Mouse (Mus musculus): ENCODE results near the gene Cdk2ap1.
"Not testable (repeated sequence)": the region's sequence is repeated elsewhere in the genome, so short reads cannot be mapped to it uniquely, and the experiment has no call there.

The Cdk2ap1 gene

DNA sequence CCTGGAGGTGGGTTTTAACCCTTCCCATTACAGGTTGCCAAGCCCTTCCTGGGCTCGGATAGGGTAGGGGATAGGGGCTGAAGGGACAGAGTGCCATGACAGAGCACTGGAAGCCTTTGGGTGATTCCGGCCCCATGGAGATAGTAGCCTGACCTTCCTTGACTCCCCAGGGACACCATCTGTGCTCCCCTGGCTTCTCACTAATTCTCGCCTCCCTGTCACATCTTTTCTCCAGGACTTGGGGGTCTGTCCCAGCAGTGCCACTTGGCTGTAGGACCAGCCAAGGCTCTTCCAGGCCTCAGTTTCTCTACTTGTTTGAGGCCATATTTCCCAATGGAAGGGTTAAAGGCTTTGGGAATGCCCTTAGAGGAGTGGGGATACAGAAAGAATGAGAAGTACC is 11.3 kb downstream of the Cdk2ap1 start:
- no peak for DNase-seq (ENCODE audit: inconsistent age in 2 of 2, low spot score in 1 of 2)

DNA sequence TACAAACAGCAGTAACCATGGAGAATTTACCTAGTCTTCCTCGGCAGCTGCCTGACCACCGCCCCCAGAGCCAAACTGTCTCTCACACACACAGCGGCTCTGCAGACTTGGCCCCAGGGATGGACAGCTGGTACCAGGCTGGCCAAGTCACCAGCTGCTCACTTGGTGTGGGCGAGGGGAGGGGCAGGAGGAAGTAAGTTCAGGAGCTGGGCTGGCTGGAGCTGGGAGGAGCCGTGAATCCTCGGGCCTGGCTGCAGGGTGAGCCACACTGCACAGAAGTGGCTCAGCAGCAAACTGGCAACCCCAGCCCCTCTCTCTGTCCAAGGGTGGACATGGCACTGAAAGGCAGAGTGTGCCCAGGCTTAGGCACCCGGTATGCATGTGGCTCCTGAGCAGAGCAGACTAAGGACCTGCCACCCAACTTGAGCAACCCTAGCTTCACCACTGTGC is 11.7 kb downstream of the Cdk2ap1 start:
- DNase-seq (ENCODE audit: inconsistent age in 2 of 2, low spot score in 1 of 2) = peak; percentile 84 to 89

DNA sequence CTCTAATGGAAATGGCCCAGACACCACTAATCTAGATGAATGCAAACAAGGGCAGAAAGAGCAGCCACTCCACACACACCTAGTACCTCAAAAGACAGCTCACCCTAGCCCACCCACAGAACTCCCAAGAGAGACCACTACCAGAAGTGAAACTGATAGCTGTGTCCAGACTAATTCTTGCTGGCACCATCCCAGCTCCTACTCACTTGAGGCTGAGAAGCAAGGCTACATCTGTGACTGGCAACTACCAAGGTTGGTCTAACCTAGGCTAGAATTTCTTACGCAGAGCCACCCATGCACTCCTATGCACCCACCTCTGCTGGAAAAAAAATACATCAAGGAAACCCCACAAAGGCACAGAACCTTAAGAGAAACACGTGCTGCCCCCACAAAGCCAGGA is 12.5 kb downstream of the Cdk2ap1 start:
- DNase-seq (ENCODE audit: inconsistent age in 2 of 2, low spot score in 1 of 2) = peak in 1 of 2 experiments; percentile 51

- peak; percentile 64 to 83 for DNase-seq (ENCODE audit: inconsistent age in 2 of 2, low spot score in 1 of 2)
Measured at GRCm38 (mm10) chr5:124349196-124349595, 13.7 kb downstream of the Cdk2ap1 start.

- DNase-seq (ENCODE audit: inconsistent age in 2 of 2, low spot score in 1 of 2) = peak; percentile 56 to 66
Measured at GRCm38 (mm10) chr5:124342897-124343296, 20.0 kb downstream of the Cdk2ap1 start.

- DNase-seq (ENCODE audit: inconsistent age in 2 of 2, low spot score in 1 of 2) = peak; percentile 56 to 70
Measured at GRCm38 (mm10) chr5:124341753-124342339, 21.0 kb downstream of the Cdk2ap1 start.

GRCm38 (mm10) chr5:124338791-124339190 is 24.1 kb downstream of the Cdk2ap1 start:
- no peak for DNase-seq (ENCODE audit: inconsistent age in 2 of 2, low spot score in 1 of 2)

GRCm38 (mm10) chr5:124337909-124338308 is 25.0 kb downstream of the Cdk2ap1 start:
- DNase-seq (ENCODE audit: inconsistent age in 2 of 2, low spot score in 1 of 2) = no peak

- DNase-seq (ENCODE audit: inconsistent age in 2 of 2, low spot score in 1 of 2) = no peak
Measured at GRCm38 (mm10) chr5:124337103-124337502, 25.8 kb downstream of the Cdk2ap1 start.

DNA sequence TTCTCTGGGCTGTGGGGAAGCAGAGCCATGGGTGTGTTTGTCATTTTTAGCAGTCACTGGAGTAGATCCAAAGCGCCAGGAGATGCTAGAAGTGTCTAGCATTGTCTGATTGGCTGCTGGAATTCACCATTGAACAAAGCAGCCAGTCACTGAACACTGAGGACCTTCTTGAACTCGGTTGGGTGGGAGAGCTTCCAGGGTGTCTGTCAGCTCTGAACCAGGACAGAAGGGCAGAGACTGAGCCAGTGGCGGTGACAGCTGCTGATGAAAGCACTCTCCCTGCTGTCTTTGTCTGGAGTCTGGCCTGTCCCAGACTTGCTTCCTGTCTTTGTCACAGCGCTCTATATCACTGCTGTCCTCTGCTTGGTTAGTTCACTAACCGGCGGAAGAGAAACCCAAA is 28.5 kb downstream of the Cdk2ap1 start:
- DNase-seq (ENCODE audit: inconsistent age in 2 of 2, low spot score in 1 of 2) = peak in 1 of 2 experiments; percentile 45

GRCm38 (mm10) chr5:124330086-124330485 is 32.8 kb downstream of the Cdk2ap1 start:
- DNase-seq (ENCODE audit: inconsistent age in 2 of 2, low spot score in 1 of 2) = no peak

DNA sequence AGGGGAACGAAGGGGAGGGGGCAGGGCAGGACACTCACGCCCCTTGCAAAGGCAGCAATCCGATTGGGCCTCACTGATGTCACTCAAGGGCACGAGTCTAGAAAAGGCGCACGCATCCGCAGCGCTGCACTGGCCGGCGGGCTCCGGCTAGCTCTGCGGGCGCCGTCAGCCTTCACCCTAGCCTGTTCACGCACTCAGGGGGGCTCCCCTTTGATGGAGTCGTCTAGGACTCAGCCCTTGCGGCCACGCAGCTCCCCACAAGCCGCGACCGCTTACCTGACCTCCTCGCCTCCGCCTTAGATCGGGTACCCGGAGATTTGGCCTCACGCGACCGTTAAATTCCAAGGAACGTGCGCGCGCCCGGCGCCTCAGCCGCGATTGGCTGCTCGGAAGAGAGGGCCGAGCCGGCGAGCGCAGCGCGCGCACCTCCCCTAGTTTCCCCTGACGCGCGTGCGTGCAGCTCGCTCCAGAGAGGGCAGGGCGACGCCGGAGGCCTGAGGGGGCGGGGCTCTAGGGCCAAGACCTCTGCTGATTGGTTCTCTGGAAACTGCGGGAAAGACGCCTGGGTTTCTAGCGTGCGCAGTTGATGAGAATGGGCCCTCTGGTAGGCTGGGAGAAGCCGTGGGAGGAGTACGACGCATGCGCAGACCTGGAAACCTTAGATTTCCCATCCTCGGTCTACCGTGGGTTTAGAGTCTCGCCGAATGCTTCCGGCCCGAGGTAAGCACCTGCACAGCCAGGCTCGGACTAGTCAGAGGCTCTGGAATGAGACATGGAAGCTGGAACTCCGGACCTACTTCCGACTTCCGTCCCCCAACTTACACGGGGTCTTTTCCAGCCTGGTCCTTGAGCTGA is 35.1 kb downstream of the Cdk2ap1 start, which contains the start of the genes Mphosph9 and 2810006K23Rik:
Gene Mphosph9, minus strand, starts transcription at position 463 of the 855 bp plus-strand sequence.
Gene 2810006K23Rik, plus strand, starts transcription at position 580 of the 855 bp plus-strand sequence.
- DNase-seq (ENCODE audit: inconsistent age in 2 of 2, low spot score in 1 of 2) = peak; percentile 100

DNA sequence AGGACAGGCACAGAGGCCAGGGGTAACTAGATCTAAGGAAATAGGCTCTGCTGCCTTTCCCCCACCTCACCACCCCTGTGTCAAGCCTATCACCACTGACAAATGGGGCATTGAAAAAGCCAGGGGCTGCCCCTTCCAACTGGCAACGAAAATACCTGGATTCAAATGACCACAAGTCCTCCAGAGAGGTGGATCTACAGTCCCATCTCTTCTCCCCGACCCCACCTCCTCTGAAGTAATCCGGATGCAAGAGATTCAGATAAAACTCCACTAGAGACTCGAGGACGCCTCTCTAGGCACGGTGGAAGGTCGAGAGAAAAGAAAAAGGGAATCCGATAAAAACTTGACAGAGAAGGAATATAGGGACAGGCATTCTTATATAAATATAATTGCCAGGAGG is 36.1 kb downstream of the Cdk2ap1 start:
- DNase-seq (ENCODE audit: inconsistent age in 2 of 2, low spot score in 1 of 2) = no peak

DNA sequence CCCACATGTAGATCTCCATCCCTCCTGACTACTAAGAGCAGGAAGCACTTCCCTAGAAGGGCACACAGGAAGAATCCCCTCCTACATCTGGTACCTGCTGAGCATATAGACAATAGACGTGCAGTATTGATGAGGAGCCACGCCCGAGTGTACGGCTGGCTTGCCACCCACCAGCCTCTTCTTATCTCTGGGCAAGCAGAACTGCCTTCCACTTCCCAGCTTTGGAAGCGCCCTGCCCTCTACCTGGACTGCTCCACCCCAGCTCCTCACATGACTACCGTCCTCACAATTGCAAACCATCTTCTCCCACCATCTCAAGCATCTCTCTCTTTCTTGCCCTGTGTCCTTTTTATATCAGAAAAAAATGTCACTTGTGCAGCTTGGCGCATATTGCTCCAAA is 45.2 kb downstream of the Cdk2ap1 start:
- no peak for DNase-seq (ENCODE audit: inconsistent age in 2 of 2, low spot score in 1 of 2)

DNA sequence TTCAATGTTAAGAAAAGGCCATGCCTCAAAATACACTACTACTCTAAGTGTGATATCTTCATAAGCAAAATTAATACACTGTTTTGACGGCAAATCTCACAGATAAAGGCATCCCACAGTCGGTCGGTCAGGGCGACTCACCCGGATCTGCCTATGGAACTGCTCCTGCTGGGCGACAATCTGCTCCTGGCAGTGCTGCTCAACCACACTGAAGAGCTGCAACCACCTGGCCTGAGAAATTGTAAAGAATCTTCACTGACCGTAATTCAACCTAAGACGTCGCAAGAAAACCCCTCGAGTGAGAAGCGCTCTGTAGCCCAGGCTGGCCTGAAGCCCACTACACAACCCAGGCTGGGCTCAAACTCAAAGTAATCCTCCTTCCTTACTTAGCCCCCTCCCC is 46.9 kb downstream of the Cdk2ap1 start:
- DNase-seq (ENCODE audit: inconsistent age in 2 of 2, low spot score in 1 of 2) = no peak

GRCm38 (mm10) chr5:124315498-124315897 is 47.4 kb downstream of the Cdk2ap1 start:
- DNase-seq (ENCODE audit: inconsistent age in 2 of 2, low spot score in 1 of 2) = no peak

DNA sequence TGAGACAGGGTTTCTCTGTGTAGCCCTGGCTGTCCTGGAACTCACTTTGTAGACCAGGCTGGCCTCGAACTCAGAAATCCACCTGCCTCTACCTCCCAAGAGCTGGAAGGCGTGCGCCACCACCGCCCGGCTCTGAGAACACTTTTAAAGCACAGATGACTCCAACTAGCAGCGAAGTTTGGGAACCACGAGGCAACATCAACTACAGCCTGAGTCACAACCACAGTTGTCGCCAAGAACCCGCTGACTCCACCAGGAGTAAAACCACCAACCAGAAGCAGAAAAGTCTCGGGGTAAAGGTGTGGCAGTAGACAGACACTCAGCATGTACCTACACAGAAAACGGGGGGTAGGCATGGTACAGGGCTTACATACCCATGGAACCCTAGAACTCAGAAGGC is 52.8 kb downstream of the Cdk2ap1 start:
- DNase-seq (ENCODE audit: inconsistent age in 2 of 2, low spot score in 1 of 2) = no peak

GRCm38 (mm10) chr5:124309155-124309554 is 53.7 kb downstream of the Cdk2ap1 start:
- peak in 1 of 2 experiments; percentile 61 for DNase-seq (ENCODE audit: inconsistent age in 2 of 2, low spot score in 1 of 2)

DNA sequence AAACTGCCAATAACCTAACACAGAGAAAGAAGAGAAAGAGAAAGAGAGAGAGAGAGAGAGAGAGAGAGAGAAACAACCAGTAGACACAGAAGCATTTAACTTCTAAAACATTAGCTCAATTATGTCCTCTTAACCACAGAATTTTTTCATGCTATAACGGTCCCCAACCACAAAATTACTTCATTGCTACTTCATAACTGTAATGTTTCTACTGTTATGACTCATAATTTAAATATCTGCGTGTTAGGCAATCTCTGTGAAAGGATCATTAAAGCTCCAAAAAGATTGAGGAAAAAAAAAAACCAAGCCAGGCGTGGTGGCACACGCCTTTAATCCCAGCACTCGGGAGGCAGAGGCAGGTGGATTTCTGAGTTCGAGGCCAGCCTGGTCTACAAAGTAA is 60.0 kb downstream of the Cdk2ap1 start:
- DNase-seq (ENCODE audit: inconsistent age in 2 of 2, low spot score in 1 of 2) = not testable (repeated sequence)

- DNase-seq (ENCODE audit: inconsistent age in 2 of 2, low spot score in 1 of 2) = peak in 1 of 2 experiments; percentile 42
Measured at GRCm38 (mm10) chr5:124300132-124300531, 62.8 kb downstream of the Cdk2ap1 start.

DNA sequence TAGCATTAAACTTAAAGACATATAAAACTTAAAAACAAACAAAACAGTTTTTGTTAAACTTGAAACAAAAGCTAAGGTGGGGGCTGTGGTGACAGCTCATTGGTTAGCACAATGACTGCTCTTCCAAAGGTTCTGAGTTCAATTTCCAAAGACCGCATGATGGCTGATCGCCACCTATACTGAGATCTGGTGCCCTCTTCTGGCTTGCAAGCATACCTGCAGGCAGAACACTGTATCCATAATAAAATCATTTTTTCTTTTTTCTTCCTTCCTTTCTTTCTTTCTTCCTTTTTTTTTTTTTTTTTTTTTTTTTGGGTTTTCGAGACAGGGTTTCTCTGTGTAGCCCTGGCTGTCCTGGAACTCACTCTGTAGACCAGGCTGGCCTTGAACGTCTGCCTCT is 63.6 kb downstream of the Cdk2ap1 start:
- DNase-seq (ENCODE audit: inconsistent age in 2 of 2, low spot score in 1 of 2) = peak in 1 of 2 experiments; percentile 45

DNA sequence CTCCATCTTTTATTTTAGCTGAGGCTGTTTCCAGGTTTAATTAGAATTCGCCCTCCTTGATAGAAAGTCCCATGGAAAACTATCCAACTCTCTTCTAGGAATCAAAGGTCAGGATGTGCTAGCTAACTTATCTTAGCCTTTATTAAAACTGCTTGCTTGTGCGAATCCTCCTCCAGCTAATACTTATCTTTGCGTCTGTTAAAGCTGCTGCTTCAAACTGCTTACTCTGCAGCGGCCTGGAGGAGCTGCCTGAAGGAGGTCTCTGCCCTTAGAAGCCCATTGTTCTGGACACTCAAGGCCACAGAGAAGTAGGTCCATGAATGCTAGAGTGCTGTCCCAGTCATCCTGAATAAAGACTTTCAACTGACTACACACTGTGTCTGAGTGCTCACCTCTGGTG is 66.4 kb downstream of the Cdk2ap1 start:
- no peak for DNase-seq (ENCODE audit: inconsistent age in 2 of 2, low spot score in 1 of 2)
